Mouse (Mus musculus) cortical plate, adult 2 months (tissue): ENCODE data around the gene Msln. TPM values are rescaled to one million over a fixed set of nuclear protein-coding genes. Genes with fewer than 3 reads are reported as not detected.

Source experiments
- H3K27ac ChIP-seq: fragments of 200-500 bp; 2 replicates; pipeline ENCODE4 v1.5.1; 2012; ENCODE audit warnings: low read length, control low read depth, inconsistent platforms; ENCODE audit not compliant: insufficient read depth
- H3K4me1 ChIP-seq: fragments of 200-500 bp; 2 replicates; pipeline ENCODE4 v1.6.1; 2011; ENCODE audit warnings: low read length; ENCODE audit not compliant: control insufficient read depth, insufficient read depth
- H3K4me3 ChIP-seq: fragments of 200-500 bp; 2 replicates; pipeline ENCODE4 v1.5.1; 2011; ENCODE audit warnings: mild to moderate bottlenecking, low read length, control low read depth; ENCODE audit not compliant: insufficient read depth
- CTCF ChIP-seq: fragments of 200-500 bp; IDR thresholded peaks from 2 replicates; pipeline ENCODE4 v1.5.1; 2011; ENCODE audit warnings: mild to moderate bottlenecking, control low read depth, low read length; ENCODE audit not compliant: insufficient read depth; ENCODE audit errors: extremely low read depth
- POLR2A ChIP-seq: fragments of 200-500 bp; IDR thresholded peaks from 2 replicates; pipeline ENCODE4 v1.6.1; 2011; ENCODE audit warnings: mild to moderate bottlenecking, low read length, control low read depth; ENCODE audit not compliant: insufficient read depth; ENCODE audit errors: extremely low read depth
- polyA plus RNA-seq: library from polyadenylated mRNA; depleted of rRNA; stranded (reverse); fragments of >200 nt; gene quantifications from 2 replicates; pipeline ENCODE4 v1.2.3, GENCODE M21; 2012

Msln gene
- polyA plus RNA-seq, 1 experiment = 2.3 TPM

DNA sequence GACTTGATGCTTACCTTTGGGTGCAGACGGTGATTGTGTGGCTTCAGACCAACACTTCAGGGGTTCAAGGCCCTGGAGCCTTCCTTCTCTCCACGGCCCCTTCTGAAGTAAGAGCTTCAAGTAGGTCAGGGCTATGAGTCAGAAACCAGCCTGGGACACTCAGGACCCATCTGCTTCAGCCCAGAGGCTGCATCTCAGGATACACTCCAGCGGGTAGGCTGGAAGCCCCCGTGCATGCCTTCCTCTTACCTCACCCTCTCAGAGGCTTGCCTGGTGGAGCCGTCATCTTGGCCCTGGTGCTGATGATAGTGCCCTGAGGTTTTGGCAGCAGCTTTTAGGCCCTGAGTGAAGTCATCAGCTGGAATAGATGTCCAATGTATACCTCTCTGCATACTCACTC is 18.9 kb downstream of the Msln start:
- no peak for TF ChIP-seq POLR2A
- TF ChIP-seq CTCF = no peak
- H3K4me3 ChIP-seq = no peak overlapping the region
- H3K27ac ChIP-seq = no peak overlapping the region
- no peaks in the 10 kb centered on the region for H3K4me1 ChIP-seq

DNA sequence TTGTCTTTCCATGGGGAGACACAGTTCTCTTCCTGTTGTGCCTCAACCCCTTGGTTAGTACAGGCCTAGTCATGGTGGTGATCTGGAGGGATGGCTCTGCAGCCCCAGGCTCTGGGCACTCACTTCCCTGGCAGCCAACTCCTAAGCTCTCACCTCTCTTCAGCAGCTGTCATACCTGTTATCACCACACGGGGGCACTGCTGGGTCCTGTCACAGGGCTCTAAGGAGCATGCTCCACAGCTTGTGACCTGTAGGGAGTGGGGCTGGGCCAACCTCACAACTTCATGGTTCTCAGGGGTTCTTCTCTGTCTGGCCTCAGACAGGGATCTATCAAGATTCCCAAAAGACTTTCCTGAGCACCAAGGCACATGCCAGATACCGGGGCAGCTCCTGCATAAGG is 22.1 kb downstream of the Msln start:
- Histone ChIP-seq H3K4me1 (peaks cover 2% of the 10 kb centered on the region; the same call in 1 of the 2 replicates), H3K27ac (no peak overlapping the region)

GRCm38 (mm10) chr17:25728009-25728270 is 26.2 kb downstream of the Msln start:
- TF ChIP-seq CTCF (no peak), POLR2A (no peak)
- Histone ChIP-seq H3K4me1 (peaks cover 2% of the 10 kb centered on the region; the same call in 1 of the 2 replicates), H3K27ac (no peak overlapping the region), H3K4me3 (peak overlapping the region; percentile 58)

More for the DNA sequence above, 22.1 kb downstream of the Msln start:
- no peak overlapping the region for H3K4me3 ChIP-seq
- TF ChIP-seq POLR2A = no peak
- TF ChIP-seq CTCF = peak; percentile 91

DNA sequence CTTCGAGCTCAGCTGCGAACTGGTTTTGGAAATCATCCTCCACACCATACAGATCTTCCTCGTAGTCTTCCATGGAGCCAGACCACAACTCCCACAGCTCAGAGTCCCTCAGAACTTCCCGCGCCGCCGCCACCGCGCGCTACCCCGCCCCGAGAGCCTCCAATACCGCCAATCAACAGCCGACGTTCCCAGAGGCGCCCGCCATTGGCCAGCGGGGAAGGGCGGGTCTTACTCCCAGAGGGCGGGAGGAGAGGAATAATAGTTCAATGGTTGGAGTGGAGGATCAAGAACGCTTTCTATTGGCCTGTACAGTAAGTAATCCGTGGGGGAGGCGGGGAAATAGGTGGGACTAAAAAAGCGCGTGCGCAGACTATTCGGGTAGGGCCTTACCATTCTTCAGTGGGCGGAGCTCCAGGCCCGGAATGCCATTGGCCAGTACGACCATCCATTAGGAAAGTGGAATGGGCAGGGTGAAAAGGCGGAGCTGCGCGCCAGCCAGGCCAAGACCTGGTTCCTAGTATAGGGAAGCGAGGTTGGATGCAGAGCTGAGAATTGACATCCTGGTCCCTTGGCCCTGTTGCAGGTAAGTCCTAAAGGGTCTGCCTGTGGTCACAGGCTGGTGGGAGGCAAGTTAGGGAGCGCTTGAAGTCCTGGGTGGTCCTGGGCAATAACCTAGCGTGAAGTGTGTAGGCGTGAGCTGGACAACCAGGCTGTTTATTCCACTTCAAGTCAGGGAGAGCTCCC is 26.7 kb downstream of the Msln start, which contains the start of the genes Chtf18 and Rpusd1:
Gene Chtf18 (minus strand): TSS at position 155 of the 744 bp plus-strand sequence.
Gene Rpusd1 (plus strand): TSS at position 406 of the 744 bp plus-strand sequence.
- peak within 1 kb of the TSS; percentile 58 for H3K4me3 ChIP-seq
- TF ChIP-seq POLR2A (peak; percentile 96), CTCF (no peak)
- H3K4me1 ChIP-seq = peaks cover 2% of the 10 kb centered on the region; the same call in 1 of the 2 replicates
- H3K27ac ChIP-seq = no peak within 1 kb of the TSS

GRCm38 (mm10) chr17:25725264-25725663 is 28.9 kb downstream of the Msln start:
- H3K27ac ChIP-seq = no peak overlapping the region
- no peak overlapping the region for H3K4me3 ChIP-seq
- TF ChIP-seq CTCF = no peak
- no peak for TF ChIP-seq POLR2A
- peaks cover 2% of the 10 kb centered on the region; the same call in 1 of the 2 replicates for H3K4me1 ChIP-seq

DNA sequence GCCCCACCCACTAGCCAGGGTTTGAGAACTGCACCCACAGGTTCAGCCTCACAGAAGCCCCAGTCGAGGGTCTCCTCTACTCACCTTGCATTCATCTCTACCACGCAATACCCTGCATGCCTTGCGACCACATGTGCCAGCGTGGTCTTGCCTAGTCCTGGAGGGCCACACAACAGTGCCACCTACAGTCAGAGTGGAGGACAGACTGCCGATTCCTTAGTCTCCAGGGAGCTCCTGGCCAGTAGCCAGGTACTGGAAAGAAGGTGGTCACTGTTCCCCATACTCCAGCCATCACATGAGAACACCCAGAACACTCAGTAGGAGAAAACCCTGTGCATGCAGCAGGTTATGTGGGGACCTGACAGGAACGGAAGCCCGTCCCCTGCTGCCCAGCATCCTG is 30.3 kb downstream of the Msln start:
- TF ChIP-seq CTCF = peak; percentile 49
- no peak for TF ChIP-seq POLR2A
- H3K4me3 ChIP-seq = no peak overlapping the region
- peaks cover 2% of the 10 kb centered on the region; the same call in 1 of the 2 replicates for H3K4me1 ChIP-seq
- H3K27ac ChIP-seq = no peak overlapping the region

- H3K4me1 ChIP-seq = no peaks in the 10 kb centered on the region
- H3K27ac ChIP-seq = no peak overlapping the region
- TF ChIP-seq CTCF = no peak
- no peak for TF ChIP-seq POLR2A
- H3K4me3 ChIP-seq = no peak overlapping the region
These were observed 30.7 kb downstream of the Msln start for GRCm38 (mm10) chr17:25723470-25723869.

- Histone ChIP-seq H3K4me1 (no peaks in the 10 kb centered on the region), H3K27ac (no peak overlapping the region), H3K4me3 (no peak overlapping the region)
- TF ChIP-seq POLR2A = no peak
These were observed 32.7 kb downstream of the Msln start for GRCm38 (mm10) chr17:25721476-25721875.

GRCm38 (mm10) chr17:25717691-25718090 is 36.5 kb downstream of the Msln start:
- Histone ChIP-seq H3K27ac (0 out of 2 replicates have a peak overlapping the region, but pooled peaks have one; percentile 47), H3K4me1 (no peaks in the 10 kb centered on the region), H3K4me3 (peak overlapping the region; percentile 66)
- no peak for TF ChIP-seq CTCF
- TF ChIP-seq POLR2A = no peak
